Mouse (Mus musculus) erythroblast, embryonic 14.5 days (primary cell): ENCODE measurements around the gene Gpc3.

Experiments
- GATA1 ChIP-seq: IDR thresholded peaks from 2 replicates; pipeline ENCODE4 v1.6.1; 2012; ENCODE audit warnings: low read length, inconsistent platforms, mixed read lengths
- TAL1 ChIP-seq: IDR thresholded peaks from 3 replicates; pipeline ENCODE4 v1.6.1; 2012; ENCODE audit warnings: low read length, inconsistent platforms, mixed read lengths

DNA sequence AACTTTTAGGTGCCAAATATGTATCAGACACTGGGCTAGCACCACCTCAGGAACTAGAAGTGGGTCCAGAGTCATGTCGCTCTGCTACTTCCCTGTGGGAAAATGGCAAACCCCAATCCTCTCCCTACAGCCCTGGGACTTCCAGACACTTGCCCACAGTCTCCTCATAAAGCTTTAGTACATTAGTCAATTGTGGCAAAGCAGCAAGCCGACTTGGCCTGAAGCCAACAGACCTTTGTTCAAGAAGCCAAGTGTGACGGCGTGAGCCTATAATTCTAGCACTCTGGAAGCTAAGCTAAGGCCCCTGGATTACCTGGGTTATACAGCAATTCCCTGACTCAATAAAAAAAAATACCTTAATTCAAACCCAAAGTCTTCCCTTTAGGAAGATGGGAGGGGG lies 80.7 kb downstream of the Gpc3 start:
- TF ChIP-seq GATA1, result no peak
- TF ChIP-seq TAL1, result no peak
